Mouse (Mus musculus): ENCODE results near the gene Akap6. TPM values are rescaled to one million over a fixed set of nuclear protein-coding genes. Genes with fewer than 3 reads are reported as not detected.

The Akap6 gene
- total and polyA plus RNA-seq, 3 experiments, result not detected

DNA sequence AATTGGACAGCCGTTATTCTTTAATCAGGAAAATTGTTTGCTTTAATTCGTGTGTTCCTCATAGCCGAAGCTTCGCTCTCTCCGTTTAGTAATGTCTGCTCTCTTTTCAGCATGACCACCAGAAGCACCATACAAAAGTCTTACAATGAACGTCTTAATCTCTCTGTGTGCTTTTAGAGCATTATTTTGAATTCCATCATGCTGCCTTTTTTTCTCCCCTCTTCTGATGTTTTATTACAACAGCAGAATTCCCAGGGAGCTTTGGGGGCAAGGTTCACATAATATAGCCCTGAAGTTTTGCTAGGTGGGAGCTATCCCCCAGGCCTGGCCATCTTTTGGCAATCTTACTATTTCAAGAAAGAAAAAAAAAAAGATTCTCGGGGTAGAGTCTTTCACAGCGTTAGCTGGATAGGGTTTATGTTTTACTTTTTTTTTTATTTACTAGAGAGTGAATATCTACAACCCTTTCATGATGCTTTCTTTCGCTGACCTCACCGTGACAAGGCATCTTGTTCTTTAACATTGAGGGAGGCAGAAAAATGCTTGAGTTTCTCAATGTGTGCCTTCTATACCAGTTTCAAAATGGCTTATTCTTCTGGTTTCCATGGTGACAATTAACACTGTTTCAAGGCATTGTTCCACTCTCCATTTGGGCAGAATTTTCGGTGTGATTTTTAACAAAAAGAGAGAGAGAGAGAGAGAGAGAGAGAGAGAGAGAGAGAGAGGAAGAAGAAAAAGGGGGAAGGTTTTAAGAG, 366.0 kb downstream of the Akap6 start:
- no peak overlapping the region for H3K27ac ChIP-seq (ENCODE audit: control insufficient read depth, low read depth, low read length)
- no peaks in the 10 kb centered on the region for H3K36me3 ChIP-seq (ENCODE audit: control insufficient read depth in 1 of 2, insufficient read depth in 2 of 2, low read length in 2 of 2)
- H3K27me3 ChIP-seq (ENCODE audit: control insufficient read depth in 1 of 2, insufficient read depth in 2 of 2, low read length in 2 of 2), result no peaks in the 10 kb centered on the region
- TF ChIP-seq EP300 (IDR thresholded peaks at IDR 0.05; ENCODE audit: low read depth in 1 of 2, low read length in 2 of 2) (no peak), HCFC1 (IDR thresholded peaks at IDR 0.05; ENCODE audit: low read depth, low read length) (no peak)
- no peaks in the 10 kb centered on the region for H3K4me1 ChIP-seq (ENCODE audit: control insufficient read depth in 1 of 2, insufficient read depth in 2 of 2, low read length in 2 of 2)
- no peak overlapping the region for H3K9ac ChIP-seq (ENCODE audit: control insufficient read depth, low read depth, low read length, poor library complexity, severe bottlenecking)
- no peaks in the 10 kb centered on the region for H3K79me2 ChIP-seq (ENCODE audit: control insufficient read depth, insufficient read depth, low read length, poor library complexity)
- no peaks in the 10 kb centered on the region for H3K9me3 ChIP-seq (replicated peaks; ENCODE audit: insufficient read depth, low read length)
- H3K4me3 ChIP-seq (ENCODE audit: control insufficient read depth in 1 of 2, insufficient read depth in 1 of 2, low read depth in 2 of 2, low read length in 2 of 2), result no peak overlapping the region
- DNase-seq (ENCODE audit: low read depth, low spot score), result no peak

DNA sequence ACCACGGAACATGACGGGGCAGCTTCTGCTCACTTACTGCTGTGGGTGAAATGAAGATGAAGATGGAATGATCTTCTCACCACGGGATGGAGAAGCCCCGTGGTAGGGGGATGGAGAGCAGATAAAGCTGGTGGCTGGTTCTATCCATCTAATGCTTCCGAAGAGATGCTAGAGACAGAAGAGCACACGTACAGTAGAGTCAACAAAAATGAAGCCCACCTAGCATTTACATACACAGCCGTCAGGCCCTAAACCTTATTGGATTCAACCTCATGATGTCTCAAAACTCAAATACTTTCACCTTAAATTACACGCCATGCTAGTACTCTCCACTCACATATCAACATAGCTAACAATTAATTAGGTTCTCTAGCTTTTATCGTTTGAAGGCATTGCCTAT, 367.1 kb downstream of the Akap6 start:
- Histone ChIP-seq H3K27me3 (ENCODE audit: control insufficient read depth in 1 of 2, insufficient read depth in 2 of 2, low read length in 2 of 2) (no peaks in the 10 kb centered on the region), H3K79me2 (ENCODE audit: control insufficient read depth, insufficient read depth, low read length, poor library complexity) (no peaks in the 10 kb centered on the region), H3K4me1 (ENCODE audit: control insufficient read depth in 1 of 2, insufficient read depth in 2 of 2, low read length in 2 of 2) (no peaks in the 10 kb centered on the region), H3K9ac (ENCODE audit: control insufficient read depth, low read depth, low read length, poor library complexity, severe bottlenecking) (no peak overlapping the region), H3K27ac (ENCODE audit: control insufficient read depth, low read depth, low read length) (no peak overlapping the region), H3K4me3 (ENCODE audit: control insufficient read depth in 1 of 2, insufficient read depth in 1 of 2, low read depth in 2 of 2, low read length in 2 of 2) (no peak overlapping the region), H3K36me3 (ENCODE audit: control insufficient read depth in 1 of 2, insufficient read depth in 2 of 2, low read length in 2 of 2) (no peaks in the 10 kb centered on the region), H3K9me3 (replicated peaks; ENCODE audit: insufficient read depth, low read length) (no peaks in the 10 kb centered on the region)
- no peak for DNase-seq (ENCODE audit: low read depth, low spot score)
- TF ChIP-seq POLR2A (IDR thresholded peaks at IDR 0.05; ENCODE audit: control insufficient read depth in 1 of 2, insufficient read depth in 1 of 2, low read depth in 1 of 2, low read length in 2 of 2, poor library complexity in 1 of 2) (no peak), MXI1 (IDR thresholded peaks at IDR 0.05; ENCODE audit: low read depth, low read length) (no peak), JUND (IDR thresholded peaks at IDR 0.05; ENCODE audit: low read depth, low read length) (no peak), MEF2A (IDR thresholded peaks at IDR 0.05; ENCODE audit: extremely low read depth, insufficient replicate concordance, low read depth, low read length, poor library complexity, severe bottlenecking) (no peak), CHD1 (IDR thresholded peaks at IDR 0.05; ENCODE audit: low read depth, low read length) (no peak), MAZ (IDR thresholded peaks at IDR 0.05; ENCODE audit: low read depth, low read length) (no peak), TBP (IDR thresholded peaks at IDR 0.05; ENCODE audit: low read depth, low read length) (no peak), SMC3 (IDR thresholded peaks at IDR 0.05; ENCODE audit: low read depth, low read length) (no peak), CHD2 (IDR thresholded peaks at IDR 0.05; ENCODE audit: low read length) (no peak), RCOR1 (IDR thresholded peaks at IDR 0.05; ENCODE audit: low read depth, low read length) (no peak), NELFE (IDR thresholded peaks at IDR 0.05; ENCODE audit: low read depth, low read length) (no peak), SIN3A (IDR thresholded peaks at IDR 0.05; ENCODE audit: low read length) (no peak), MAFK (IDR thresholded peaks at IDR 0.05; ENCODE audit: borderline replicate concordance, low read depth, low read length) (no peak), ETS1 (IDR thresholded peaks at IDR 0.05; ENCODE audit: low read depth, low read length) (no peak)
